Mouse (Mus musculus): Measurements from ENCODE around the gene Ube2n.

GRCm38 (mm10) chr10:95544004-95544403 lies 29.1 kb downstream of the Ube2n start:
- TF ChIP-seq CTCF (IDR thresholded peaks at IDR 0.05; ENCODE audit: borderline replicate concordance, control insufficient read depth, extremely low read depth, insufficient read depth, low read length, poor library complexity) (no peak), POLR2A (IDR thresholded peaks at IDR 0.05; ENCODE audit: control insufficient read depth, extremely low read depth, insufficient read depth, low read length, poor library complexity) (no peak)
